Mouse (Mus musculus) cerebellum, adult 8-10 months (tissue): ENCODE measurements around the gene Pck2.

Experiments
- DNase-seq: peaks from one replicate; pipeline ENCODE4 v3.0.0; 2022

The Pck2 gene

GRCm38 (mm10) chr14:55536116-55536745 is 3.8 kb upstream of the Pck2 start:
- DNase-seq = no peak

DNA sequence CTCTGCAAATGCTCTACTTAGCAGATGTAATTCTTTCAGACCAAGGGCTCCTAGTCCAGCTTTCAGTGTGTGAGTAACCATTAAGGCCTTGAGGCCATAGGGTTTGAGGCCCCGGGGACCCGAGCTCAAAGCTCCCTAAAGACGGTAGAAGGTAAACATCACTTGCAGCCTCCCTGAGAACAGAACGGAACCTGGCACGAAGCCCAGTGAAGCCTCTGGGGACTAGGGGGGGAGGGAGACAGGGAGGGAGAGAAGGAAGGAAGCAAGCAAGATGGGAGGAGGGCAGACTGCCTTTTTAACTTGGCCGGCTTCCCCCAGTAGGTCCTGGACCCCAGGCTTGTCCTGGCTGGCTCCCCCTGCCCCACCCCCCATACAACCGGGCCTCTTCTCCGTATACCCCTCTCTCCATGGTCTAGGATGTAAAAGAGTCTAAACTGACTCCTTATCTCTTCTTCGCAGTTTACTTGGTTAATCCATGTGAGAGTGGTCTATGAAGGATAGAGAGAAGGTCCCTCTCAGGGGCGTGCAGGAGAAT is 788 bp downstream of the Pck2 start:
- peak; percentile 81 for DNase-seq

- no peak for DNase-seq
Observed at GRCm38 (mm10) chr14:55542268-55542667, 2.2 kb downstream of the Pck2 start.

- DNase-seq = peak; percentile 52
Observed at GRCm38 (mm10) chr14:55544334-55544733, 4.3 kb downstream of the Pck2 start.

DNA sequence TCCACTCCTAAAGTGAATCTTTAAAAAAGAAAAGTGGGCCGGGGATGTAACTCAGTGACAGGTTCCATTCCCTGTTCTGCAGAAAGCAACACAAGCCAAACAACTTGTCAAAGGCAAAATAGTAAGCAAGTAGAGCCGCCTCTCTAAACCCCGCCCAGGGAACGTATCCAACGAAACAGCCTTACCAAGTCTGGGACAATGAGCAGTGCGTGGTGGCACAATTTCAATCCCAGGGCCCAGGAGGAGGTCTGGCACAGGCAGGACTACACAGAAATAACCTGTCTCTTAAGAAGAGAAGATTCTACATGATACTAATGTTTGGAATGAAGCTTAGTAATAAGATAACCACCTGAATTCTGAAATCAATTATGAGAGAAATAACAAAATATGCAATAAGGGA is 10.1 kb downstream of the Pck2 start:
- DNase-seq = no peak

- no peak for DNase-seq
Observed at GRCm38 (mm10) chr14:55551347-55551746, 11.3 kb downstream of the Pck2 start.

- no peak for DNase-seq
Observed at GRCm38 (mm10) chr14:55551794-55552193, 11.7 kb downstream of the Pck2 start.

GRCm38 (mm10) chr14:55554635-55555034 is 14.6 kb downstream of the Pck2 start:
- no peak for DNase-seq

DNA sequence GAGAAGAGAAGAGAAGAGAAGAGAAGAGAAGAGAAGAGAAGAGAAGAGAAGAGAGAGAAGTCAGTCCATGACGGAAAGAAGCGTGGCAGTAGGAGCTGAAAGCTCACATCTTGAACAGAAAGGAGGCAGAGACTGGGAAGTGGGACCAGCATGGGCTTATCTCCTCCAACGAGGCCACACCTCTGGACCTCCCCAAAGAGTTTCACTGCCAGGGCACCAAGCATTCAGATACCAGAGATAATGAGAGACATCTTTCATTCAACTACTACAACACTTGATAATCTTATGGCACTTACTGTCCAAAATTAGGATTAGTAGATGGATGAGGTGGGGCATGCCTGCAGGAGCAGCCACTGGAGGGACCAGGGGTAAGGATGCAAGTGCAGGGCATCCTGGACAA is 15.7 kb downstream of the Pck2 start:
- no peak for DNase-seq

GRCm38 (mm10) chr14:55557003-55557402 is 16.9 kb downstream of the Pck2 start:
- peak; percentile 75 for DNase-seq

GRCm38 (mm10) chr14:55557587-55557986 is 17.5 kb downstream of the Pck2 start:
- no peak for DNase-seq

- no peak for DNase-seq
Observed at GRCm38 (mm10) chr14:55558740-55559448, 18.8 kb downstream of the Pck2 start.

DNA sequence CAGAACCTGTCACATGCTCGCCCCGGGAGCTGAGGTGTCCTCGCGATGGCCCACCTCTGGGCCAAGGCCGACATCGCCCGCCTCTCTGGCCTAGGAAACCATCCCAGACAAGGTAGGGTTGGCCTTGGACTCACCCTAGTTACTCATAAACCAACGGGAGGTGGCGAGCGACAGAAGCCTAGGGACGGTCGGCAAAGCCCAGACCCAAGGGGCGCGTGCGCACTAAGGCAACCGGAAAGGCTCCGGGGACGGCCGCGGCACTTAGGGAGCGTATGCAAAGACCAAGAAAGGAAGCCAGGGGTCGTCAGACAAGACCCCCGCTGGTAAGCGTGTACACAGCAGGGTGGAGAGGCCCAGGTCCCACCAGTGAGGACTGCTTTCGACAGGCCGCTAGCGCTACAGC is 19.7 kb downstream of the Pck2 start, which contains the start of gene Dcaf11:
Dcaf11 (plus strand) TSS at position 208 of the 403 bp plus-strand sequence.
- peak; percentile 90 for DNase-seq

GRCm38 (mm10) chr14:55560202-55561073 is 20.4 kb downstream of the Pck2 start, which contains the start of gene A730061H03Rik:
TSS of gene A730061H03Rik (minus strand) at chr14:55560406.
- peak; percentile 98 for DNase-seq

DNA sequence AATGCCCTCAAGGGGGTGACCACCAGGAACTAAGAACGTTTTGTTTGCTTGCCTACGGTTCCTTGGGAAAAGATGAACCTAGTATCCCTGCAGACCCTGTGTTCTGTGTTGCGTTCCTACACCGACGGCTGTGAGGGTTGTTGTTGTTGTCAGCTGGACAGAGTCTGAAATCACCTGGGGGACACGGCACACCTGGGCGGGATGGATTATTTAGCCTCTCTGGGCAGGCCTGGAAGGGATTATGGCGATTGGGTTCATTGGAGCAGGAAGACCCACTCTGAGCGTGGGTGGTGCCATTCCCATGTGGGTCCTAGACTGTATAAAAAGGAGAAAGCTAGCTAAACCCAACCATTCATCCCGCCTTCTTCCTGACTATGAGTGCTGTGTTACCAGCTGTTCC is 21.8 kb downstream of the Pck2 start:
- DNase-seq = no peak

- DNase-seq = no peak
Observed at GRCm38 (mm10) chr14:55563249-55563648, 23.2 kb downstream of the Pck2 start.

DNA sequence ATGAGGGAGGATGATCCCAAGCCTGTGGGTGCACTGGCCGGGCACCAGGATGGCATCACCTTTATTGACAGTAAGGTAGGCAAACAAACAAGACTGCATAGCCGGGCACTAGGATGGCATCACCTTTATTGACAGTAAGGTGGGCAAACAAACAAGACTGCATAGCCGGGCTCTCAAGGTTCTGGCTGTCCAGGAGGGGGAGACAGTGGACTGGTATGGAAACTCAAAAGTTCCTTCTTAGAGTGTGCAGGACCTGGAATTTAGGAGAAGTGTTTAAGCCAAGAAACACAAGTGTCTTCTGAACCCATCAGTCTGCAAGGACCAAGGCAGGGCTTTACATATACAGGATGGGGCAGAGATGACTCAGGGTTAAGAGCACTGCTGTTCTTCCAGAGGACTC is 25.7 kb downstream of the Pck2 start:
- DNase-seq = no peak

DNA sequence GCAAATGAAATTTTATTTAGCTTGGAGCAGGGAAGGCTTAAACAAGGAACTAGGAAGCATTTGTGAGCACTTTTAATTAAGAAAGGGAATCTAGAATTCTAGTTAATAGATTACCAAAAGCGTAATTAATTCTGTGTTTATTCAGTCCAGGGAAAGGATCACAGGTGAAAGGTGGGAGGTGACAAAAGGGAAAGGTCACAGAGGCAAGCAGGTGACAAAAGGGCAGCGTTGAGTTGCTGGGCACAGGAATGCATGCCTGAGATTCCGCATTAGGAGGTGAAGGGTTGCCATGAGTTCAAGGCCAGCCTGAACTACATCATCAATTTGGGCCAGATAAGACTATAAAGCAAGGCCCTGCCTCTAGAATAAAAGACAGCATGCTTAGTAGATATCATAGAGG is 27.4 kb downstream of the Pck2 start:
- DNase-seq = no peak

DNA sequence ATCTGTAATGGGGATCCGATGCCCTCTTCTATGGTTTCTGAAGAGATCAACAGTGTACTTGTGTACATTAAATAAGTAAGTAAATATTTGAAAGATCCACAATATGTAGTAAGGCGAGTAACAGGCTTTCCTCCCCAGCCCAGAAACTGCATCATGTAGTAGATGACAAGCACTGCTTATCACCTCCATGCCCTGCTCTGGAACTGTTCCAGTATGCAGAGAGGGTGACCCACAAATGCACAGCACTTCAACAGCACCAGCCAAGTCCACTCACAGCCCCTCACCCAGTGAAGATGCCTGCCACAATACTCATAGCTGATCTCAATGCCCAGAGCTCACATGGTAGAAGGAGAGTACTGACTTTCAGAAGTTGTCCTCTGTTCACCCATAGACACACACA is 30.5 kb downstream of the Pck2 start:
- DNase-seq = no peak

GRCm38 (mm10) chr14:55571760-55572159 is 31.7 kb downstream of the Pck2 start:
- DNase-seq = no peak

- DNase-seq = no peak
Observed at GRCm38 (mm10) chr14:55575302-55575701, 35.2 kb downstream of the Pck2 start, which contains the start of gene Fitm1. TSS of gene Fitm1 (plus strand) at chr14:55575617.

DNA sequence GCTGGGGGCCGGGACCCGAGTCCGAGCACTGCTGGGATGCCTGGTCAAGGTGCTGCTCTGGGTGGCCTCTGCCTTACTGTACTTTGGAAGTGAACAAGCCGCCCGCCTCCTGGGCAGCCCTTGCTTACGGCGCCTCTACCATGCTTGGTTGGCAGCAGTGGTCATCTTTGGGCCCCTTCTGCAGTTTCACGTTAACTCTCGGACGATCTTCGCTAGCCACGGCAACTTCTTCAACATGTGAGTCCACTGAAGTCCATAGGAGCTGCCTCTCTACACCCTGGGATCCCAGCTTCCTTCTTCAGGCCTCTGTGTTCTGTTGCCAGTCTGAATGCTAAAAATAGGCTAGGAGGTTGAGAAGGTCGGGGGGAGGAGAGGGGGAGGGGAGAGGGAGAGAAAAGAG is 35.6 kb downstream of the Pck2 start:
- no peak for DNase-seq

DNA sequence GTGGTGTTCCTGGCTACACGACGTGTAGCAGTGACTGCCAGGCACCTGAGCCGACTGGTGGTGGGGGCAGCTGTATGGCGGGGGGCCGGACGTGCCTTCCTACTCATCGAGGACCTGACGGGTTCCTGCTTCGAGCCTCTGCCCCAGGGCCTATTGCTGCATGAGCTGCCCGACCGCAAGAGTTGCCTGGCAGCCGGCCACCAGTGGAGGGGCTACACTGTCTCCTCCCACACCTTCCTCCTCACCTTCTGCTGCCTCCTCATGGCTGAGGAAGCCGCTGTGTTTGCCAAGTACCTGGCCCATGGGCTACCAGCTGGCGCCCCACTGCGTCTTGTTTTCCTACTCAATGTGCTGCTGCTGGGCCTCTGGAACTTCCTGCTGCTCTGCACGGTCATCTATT is 36.3 kb downstream of the Pck2 start:
- DNase-seq = no peak
